Mouse (Mus musculus): ENCODE data around the gene Dennd1b.

DNA sequence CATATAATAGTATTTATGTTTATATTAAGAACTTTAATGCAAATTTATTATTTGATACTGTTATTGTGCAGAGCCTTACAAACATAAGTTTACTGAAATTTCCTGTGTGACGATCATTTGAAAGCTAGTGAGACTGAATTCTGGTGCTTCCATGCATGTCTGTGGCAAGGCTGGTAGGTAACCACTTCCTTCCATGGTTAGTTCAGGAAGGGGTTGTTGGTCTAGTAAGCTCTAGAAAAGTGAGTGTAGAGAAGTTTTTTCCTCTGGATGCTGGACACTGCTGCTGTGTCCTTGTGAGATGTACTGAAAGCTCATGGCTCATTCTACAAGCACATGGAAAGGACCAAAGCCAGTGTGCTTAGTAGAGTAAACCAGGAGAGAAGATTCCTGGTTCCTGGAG lies 73.1 kb downstream of the Dennd1b start:
- no peak for TF ChIP-seq CTCF (IDR thresholded peaks at IDR 0.05; ENCODE audit: extremely low read depth, insufficient read depth, insufficient read length, insufficient replicate concordance)
- no peak for TF ChIP-seq POLR2A (IDR thresholded peaks at IDR 0.05; ENCODE audit: low read depth, low read length)
